Mouse (Mus musculus) cerebellum, adult 2 months (tissue): ENCODE data around the gene Capn6. TPM values are rescaled to one million over a fixed set of nuclear protein-coding genes. Genes with fewer than 3 reads are reported as not detected.

Experiments used
- DNase-seq, 2 experiments: peaks; one replicate each; pipeline ENCODE4 v3.0.0; 2021
- H3K27ac ChIP-seq: fragments of 200-500 bp; 2 replicates; pipeline ENCODE4 v1.5.1; 2012; ENCODE audit warnings: low read length, control low read depth, inconsistent platforms; ENCODE audit not compliant: insufficient read depth
- H3K27me3 ChIP-seq: fragments of 200-500 bp; 2 replicates; pipeline ENCODE4 v1.6.1; 2012; ENCODE audit warnings: inconsistent platforms, mild to moderate bottlenecking, low read length, moderate library complexity; ENCODE audit not compliant: control insufficient read depth, insufficient read depth
- H3K4me1 ChIP-seq: fragments of 200-500 bp; 2 replicates; pipeline ENCODE4 v1.6.1; 2011; ENCODE audit warnings: low read length; ENCODE audit not compliant: control insufficient read depth, insufficient read depth
- H3K4me3 ChIP-seq: fragments of 200-500 bp; replicated peaks from 2 replicates; pipeline ENCODE3; 2011; ENCODE audit warnings: mild to moderate bottlenecking, low read depth, low read length, control low read depth; ENCODE audit not compliant: insufficient read depth
- CTCF ChIP-seq: fragments of 200-500 bp; IDR thresholded peaks from 2 replicates; pipeline ENCODE4 v1.5.1; 2011; ENCODE audit warnings: low read depth, mild to moderate bottlenecking, control low read depth, low read length, moderate library complexity, borderline replicate concordance; ENCODE audit not compliant: insufficient read depth
- POLR2A ChIP-seq: fragments of 200-500 bp; IDR thresholded peaks from 2 replicates; pipeline ENCODE4 v1.6.1; 2011; ENCODE audit warnings: low read length, control low read depth, borderline replicate concordance; ENCODE audit not compliant: insufficient read depth
- WGBS: fragments of 180-500 bp; shearing (Covaris S2); methylation state at CpG from one replicate; pipeline ENCODE4 v1.1.7; 2018; 5-methylcytosine and 5-hydroxymethylcytosine counted together
- polyA plus RNA-seq: library from polyadenylated mRNA; depleted of rRNA; stranded (reverse); fragments of >200 nt; gene quantifications from 2 replicates; pipeline ENCODE4 v1.2.3, GENCODE M21; 2012; rRNA removed

The Capn6 gene
- polyA plus RNA-seq = 1.3 and 1.5 TPM in 2 replicates

DNA sequence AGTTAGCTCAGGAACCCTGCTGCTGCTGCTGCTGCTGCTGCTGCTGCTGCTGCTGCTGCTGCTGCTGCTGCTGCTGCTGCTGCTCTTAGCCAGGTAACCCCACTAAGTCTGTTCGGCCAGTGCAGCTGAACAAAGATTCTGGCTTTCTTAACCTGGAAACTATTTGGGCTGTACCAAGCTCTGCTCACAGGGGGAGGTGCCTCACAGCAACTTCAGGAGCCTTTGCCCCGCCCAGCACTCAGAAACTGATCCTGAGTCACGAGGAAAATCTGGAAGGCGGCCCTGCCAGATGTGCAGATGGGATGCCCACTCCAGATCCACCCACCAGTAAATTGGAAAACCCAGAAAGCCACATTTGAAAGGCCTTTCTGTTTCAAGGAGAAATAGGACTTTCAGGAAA lies at the start of gene Capn6:
TSS of gene Capn6 (minus strand) at position 203 of the 400 bp plus-strand sequence.
- no peaks in the 10 kb centered on the region for H3K4me1 ChIP-seq
- TF ChIP-seq CTCF (no peak), POLR2A (no peak)
- no peak within 1 kb of the TSS for H3K4me3 ChIP-seq
- no peak within 1 kb of the TSS for H3K27ac ChIP-seq
- 61% methylated on average over 4 of the region's 4 CpGs for WGBS
- DNase-seq = no peak
- no peaks in the 10 kb centered on the region for H3K27me3 ChIP-seq

- TF ChIP-seq CTCF (no peak), POLR2A (no peak)
- 88% methylated on average over 5 of the region's 5 CpGs for WGBS
- H3K4me1 ChIP-seq = no peaks in the 10 kb centered on the region
These were observed 40.0 kb upstream of the Capn6 start for GRCm38 (mm10) chrX:143867129-143867664.

DNA sequence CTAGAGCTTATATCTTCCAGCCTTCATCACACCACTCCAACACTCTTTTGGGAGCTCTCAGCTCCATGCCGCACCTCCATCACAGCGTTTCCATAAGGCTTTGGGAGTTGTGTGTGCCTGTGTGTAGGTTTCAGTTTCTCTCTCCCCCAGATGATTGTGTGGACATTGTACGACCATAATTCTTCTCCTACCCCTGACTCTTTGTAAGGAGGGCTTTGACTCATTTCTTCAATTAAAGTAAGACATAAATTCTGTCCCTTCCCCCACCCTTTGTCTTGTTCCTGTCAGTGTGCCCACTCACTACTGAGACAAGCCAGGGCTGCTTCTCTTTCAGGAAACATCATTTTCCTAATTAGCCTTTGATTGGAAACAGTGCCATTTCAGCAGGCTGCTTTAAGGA lies 24.1 kb upstream of the Capn6 start:
- DNase-seq = no peak
- no peak overlapping the region for H3K4me3 ChIP-seq
- no peaks in the 10 kb centered on the region for H3K4me1 ChIP-seq
- H3K27ac ChIP-seq = no peak overlapping the region
- no peaks in the 10 kb centered on the region for H3K27me3 ChIP-seq
- WGBS = 80% methylated on average over 3 of the region's 3 CpGs
- TF ChIP-seq CTCF (no peak), POLR2A (no peak)

More at GRCm38 (mm10) chrX:143867129-143867664, 40.0 kb upstream of the Capn6 start:
- DNase-seq = no peak
- Histone ChIP-seq H3K27ac (no peak overlapping the region), H3K27me3 (no peaks in the 10 kb centered on the region), H3K4me3 (no peak overlapping the region)

DNA sequence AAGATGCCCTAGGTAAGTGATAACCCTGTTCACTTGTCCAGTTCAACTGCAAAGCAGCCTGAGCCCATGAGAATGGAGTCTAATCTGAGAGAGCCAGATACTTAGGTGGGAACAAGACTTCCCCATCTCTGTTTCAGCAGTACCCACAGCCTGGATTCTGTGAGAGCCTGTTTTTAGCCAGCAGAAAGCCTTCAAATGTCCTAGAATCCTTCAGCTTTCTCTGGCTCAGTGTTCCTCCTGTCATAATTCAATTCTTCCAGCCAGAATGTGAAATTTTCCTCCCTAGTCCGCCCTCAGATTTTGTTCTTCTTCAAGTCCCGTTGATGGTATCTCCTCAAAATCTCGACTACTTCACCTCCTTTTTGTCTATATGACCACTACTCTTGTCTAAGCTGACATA lies 22.8 kb upstream of the Capn6 start:
- DNase-seq = no peak
- Histone ChIP-seq H3K4me1 (no peaks in the 10 kb centered on the region), H3K27ac (no peak overlapping the region), H3K4me3 (no peak overlapping the region), H3K27me3 (no peaks in the 10 kb centered on the region)
- WGBS = 85% methylated on average over 3 of the region's 3 CpGs
- TF ChIP-seq CTCF = no peak

GRCm38 (mm10) chrX:143846637-143847036 lies 19.4 kb upstream of the Capn6 start:
- H3K27ac ChIP-seq = no peak overlapping the region
- no peak overlapping the region for H3K4me3 ChIP-seq
- TF ChIP-seq POLR2A = no peak
- TF ChIP-seq CTCF = no peak
- no peaks in the 10 kb centered on the region for H3K27me3 ChIP-seq
- no peak for DNase-seq
- H3K4me1 ChIP-seq = no peaks in the 10 kb centered on the region
- WGBS = 66% methylated on average over 3 of the region's 3 CpGs

GRCm38 (mm10) chrX:143826521-143826920 lies 693 bp downstream of the Capn6 start:
- Histone ChIP-seq H3K27ac (no peak overlapping the region), H3K27me3 (no peaks in the 10 kb centered on the region), H3K4me3 (no peak overlapping the region), H3K4me1 (no peaks in the 10 kb centered on the region)
- DNase-seq = no peak
- WGBS = 80% methylated on average over 4 of the region's 4 CpGs
- TF ChIP-seq CTCF (no peak), POLR2A (no peak)

DNA sequence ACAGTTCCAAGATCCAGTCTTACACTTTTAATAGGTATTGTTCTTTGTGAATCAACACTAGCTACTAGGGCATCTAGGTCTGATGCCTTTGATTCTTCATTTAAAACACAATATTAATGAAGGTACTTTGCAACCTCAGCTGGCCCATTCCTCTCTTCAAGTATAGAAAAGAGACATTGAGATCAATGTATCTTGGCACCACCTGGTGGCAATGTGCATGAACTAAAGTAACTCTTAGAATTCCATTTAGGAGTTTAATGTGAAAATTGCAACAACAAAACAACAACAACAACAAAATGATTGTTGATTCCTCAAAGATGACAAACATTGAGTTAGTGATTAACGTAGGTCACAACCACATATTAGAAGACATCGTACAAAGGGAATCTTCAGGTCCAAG lies 8.3 kb downstream of the Capn6 start:
- Histone ChIP-seq H3K4me1 (no peaks in the 10 kb centered on the region), H3K27ac (no peak overlapping the region), H3K4me3 (no peak overlapping the region), H3K27me3 (no peaks in the 10 kb centered on the region)
- no peak for TF ChIP-seq POLR2A
- no peak for TF ChIP-seq CTCF
- no peak for DNase-seq
- 97% methylated on average over 2 of the region's 2 CpGs for WGBS

DNA sequence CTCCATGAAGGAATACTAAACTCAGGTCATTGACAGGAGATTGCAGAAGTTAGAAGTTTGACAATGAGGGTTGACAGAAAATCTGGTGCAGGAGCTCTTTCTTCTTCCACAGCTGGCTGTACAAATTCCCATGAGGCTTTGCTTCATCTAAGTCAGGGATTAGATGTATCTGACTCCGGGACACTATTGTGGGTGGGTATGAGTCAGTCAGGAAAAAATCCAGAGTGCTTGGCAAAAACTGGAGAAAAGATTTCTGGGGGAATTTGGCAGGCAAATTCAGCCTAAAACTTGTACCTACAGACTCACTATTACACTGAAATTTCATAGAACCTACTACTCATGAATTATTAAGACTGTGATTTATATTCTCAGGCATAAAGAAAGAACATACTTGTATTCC lies 11.3 kb downstream of the Capn6 start:
- TF ChIP-seq CTCF (no peak), POLR2A (no peak)
- 74% methylated on average over 1 of the region's 1 CpGs for WGBS
- DNase-seq = no peak
- Histone ChIP-seq H3K4me1 (no peaks in the 10 kb centered on the region), H3K27me3 (no peaks in the 10 kb centered on the region), H3K4me3 (no peak overlapping the region), H3K27ac (no peak overlapping the region)
